Mouse (Mus musculus): Measurements from ENCODE around the gene Grb2.

- TF ChIP-seq CTCF (conservative IDR thresholded peaks at IDR 0.05; ENCODE audit: insufficient read depth, insufficient read length, low read depth, low read length) (no peak), POLR2A (IDR thresholded peaks at IDR 0.05; ENCODE audit: low read depth, low read length) (no peak)
Observed at GRCm38 (mm10) chr11:115642705-115643104, 65.7 kb downstream of the Grb2 start.
